Mouse (Mus musculus) liver, embryonic 13.5 days (tissue): ENCODE data around the gene Pwwp2b. TPM values are rescaled to one million over a fixed set of nuclear protein-coding genes. Genes with fewer than 3 reads are reported as not detected.

ENCODE experiments used
- polyA plus RNA-seq: library from polyadenylated mRNA; unstranded; fragments of >200 nt; fragmentation: Nextera tagmentation; extraction: Ambion mirVana; gene quantifications from 2 replicates; pipeline ENCODE4 v1.2.1, GENCODE M21; 2015

Gene Pwwp2b
- polyA plus RNA-seq, 1 experiment from 2014 or later: 1.7 TPM

Other genes with a start within 250 kb of the Pwwp2b start
- 0.86 and 0.92 TPM in 2 replicates for gene Dpysl4, start 162.5 kb upstream of the Pwwp2b start, polyA plus RNA-seq
- gene Lrrc27, start 35.5 kb upstream of the Pwwp2b start, polyA plus RNA-seq: 0.62 and 0.90 TPM in 2 replicates
- gene Stk32c, start 35.2 kb upstream of the Pwwp2b start, polyA plus RNA-seq: not detected in 2 replicates
- gene Inpp5a, start 140.6 kb downstream of the Pwwp2b start, polyA plus RNA-seq: 4.0 and 4.3 TPM in 2 replicates